Mouse (Mus musculus): ENCODE data around the gene Mrap. TPM values are rescaled to one million over a fixed set of nuclear protein-coding genes. Genes with fewer than 3 reads are reported as not detected.
A peak's percentile ranks its signal among the peaks of the same experiment; 100 is the strongest.

Gene Mrap
- polyA plus RNA-seq (2015; fragmentation: Nextera tagmentation; extraction: Ambion mirVana): 0.25 and 0.42 TPM in 2 replicates

- H3K9ac ChIP-seq (ENCODE audit: low read depth, low read length): no peak within 1 kb of the TSS
- no peak within 1 kb of the TSS for H3K27ac ChIP-seq (ENCODE audit: low read length)
- H3K4me2 ChIP-seq (ENCODE audit: low read length): no peak within 1 kb of the TSS
- no peak for ATAC-seq
- H3K9me3 ChIP-seq (replicated peaks; ENCODE audit: control insufficient read depth, low read length, poor library complexity, severe bottlenecking): no peaks in the 10 kb centered on the region
- no peaks in the 10 kb centered on the region for H3K4me1 ChIP-seq (ENCODE audit: control insufficient read depth, insufficient read depth, low read length)
- 90% methylated on average over 26 of the region's 26 CpGs for WGBS
- no peaks in the 10 kb centered on the region for H3K27me3 ChIP-seq (ENCODE audit: control insufficient read depth, insufficient read depth, low read depth, low read length)
- no peak within 1 kb of the TSS for H3K4me3 ChIP-seq (ENCODE audit: low read depth, low read length)
- no peaks in the 10 kb centered on the region for H3K36me3 ChIP-seq (ENCODE audit: control insufficient read depth, insufficient read depth, low read length)
Measured at GRCm38 (mm10) chr16:90738092-90738956, at the start of gene Mrap. Gene Mrap, plus strand, starts transcription at chr16:90738207.

- H3K27me3 ChIP-seq (ENCODE audit: control insufficient read depth, insufficient read depth, low read depth, low read length): no peaks in the 10 kb centered on the region
- no peak overlapping the region for H3K4me3 ChIP-seq (ENCODE audit: low read depth, low read length)
- 58% methylated on average over 15 of the region's 15 CpGs for WGBS
- no peaks in the 10 kb centered on the region for H3K36me3 ChIP-seq (ENCODE audit: control insufficient read depth, insufficient read depth, low read length)
- no peak overlapping the region for H3K9ac ChIP-seq (ENCODE audit: low read depth, low read length)
- H3K4me2 ChIP-seq (ENCODE audit: low read length): no peak overlapping the region
- H3K4me1 ChIP-seq (ENCODE audit: control insufficient read depth, insufficient read depth, low read length): 0 out of 2 replicates have a peak, but pooled peaks cover 3% of the 10 kb centered on the region
- no peaks in the 10 kb centered on the region for H3K9me3 ChIP-seq (replicated peaks; ENCODE audit: control insufficient read depth, low read length, poor library complexity, severe bottlenecking)
- ATAC-seq: 0 out of 2 replicates have a peak, but pooled peaks have one; percentile 42
- no peak overlapping the region for H3K27ac ChIP-seq (ENCODE audit: low read length)
Measured at GRCm38 (mm10) chr16:90692704-90693385, 45.2 kb upstream of the Mrap start.

- Histone ChIP-seq H3K4me2 (ENCODE audit: low read length) (no peak overlapping the region), H3K36me3 (ENCODE audit: control insufficient read depth, insufficient read depth, low read length) (no peaks in the 10 kb centered on the region), H3K4me3 (ENCODE audit: low read depth, low read length) (no peak overlapping the region), H3K4me1 (ENCODE audit: control insufficient read depth, insufficient read depth, low read length) (0 out of 2 replicates have a peak, but pooled peaks cover 3% of the 10 kb centered on the region), H3K9me3 (replicated peaks; ENCODE audit: control insufficient read depth, low read length, poor library complexity, severe bottlenecking) (no peaks in the 10 kb centered on the region), H3K27ac (ENCODE audit: low read length) (no peak overlapping the region), H3K9ac (ENCODE audit: low read depth, low read length) (no peak overlapping the region), H3K27me3 (ENCODE audit: control insufficient read depth, insufficient read depth, low read depth, low read length) (no peaks in the 10 kb centered on the region)
- WGBS: 93% methylated on average over 5 of the region's 5 CpGs
- ATAC-seq: no peak
Measured at GRCm38 (mm10) chr16:90693625-90694024, 44.4 kb upstream of the Mrap start.

- ATAC-seq: no peak
- Histone ChIP-seq H3K27ac (ENCODE audit: low read length) (no peak overlapping the region), H3K9ac (ENCODE audit: low read depth, low read length) (no peak overlapping the region), H3K4me1 (ENCODE audit: control insufficient read depth, insufficient read depth, low read length) (0 out of 2 replicates have a peak, but pooled peaks cover 3% of the 10 kb centered on the region), H3K27me3 (ENCODE audit: control insufficient read depth, insufficient read depth, low read depth, low read length) (no peaks in the 10 kb centered on the region), H3K9me3 (replicated peaks; ENCODE audit: control insufficient read depth, low read length, poor library complexity, severe bottlenecking) (no peaks in the 10 kb centered on the region), H3K4me3 (ENCODE audit: low read depth, low read length) (no peak overlapping the region), H3K4me2 (ENCODE audit: low read length) (no peak overlapping the region), H3K36me3 (ENCODE audit: control insufficient read depth, insufficient read depth, low read length) (no peaks in the 10 kb centered on the region)
- 69% methylated on average over 9 of the region's 9 CpGs for WGBS
Measured at GRCm38 (mm10) chr16:90694719-90695118, 43.3 kb upstream of the Mrap start.

GRCm38 (mm10) chr16:90695121-90695520, 42.9 kb upstream of the Mrap start:
- 0 out of 2 replicates have a peak, but pooled peaks cover 3% of the 10 kb centered on the region for H3K4me1 ChIP-seq (ENCODE audit: control insufficient read depth, insufficient read depth, low read length)
- no peak overlapping the region for H3K4me2 ChIP-seq (ENCODE audit: low read length)
- WGBS: 87% methylated on average over 10 of the region's 10 CpGs
- no peak overlapping the region for H3K9ac ChIP-seq (ENCODE audit: low read depth, low read length)
- no peak for ATAC-seq
- H3K27ac ChIP-seq (ENCODE audit: low read length): no peak overlapping the region
- H3K36me3 ChIP-seq (ENCODE audit: control insufficient read depth, insufficient read depth, low read length): no peaks in the 10 kb centered on the region
- H3K4me3 ChIP-seq (ENCODE audit: low read depth, low read length): no peak overlapping the region
- no peaks in the 10 kb centered on the region for H3K27me3 ChIP-seq (ENCODE audit: control insufficient read depth, insufficient read depth, low read depth, low read length)
- no peaks in the 10 kb centered on the region for H3K9me3 ChIP-seq (replicated peaks; ENCODE audit: control insufficient read depth, low read length, poor library complexity, severe bottlenecking)

GRCm38 (mm10) chr16:90696306-90696705, 41.7 kb upstream of the Mrap start:
- no peaks in the 10 kb centered on the region for H3K36me3 ChIP-seq (ENCODE audit: control insufficient read depth, insufficient read depth, low read length)
- no peak overlapping the region for H3K27ac ChIP-seq (ENCODE audit: low read length)
- no peak for ATAC-seq
- H3K27me3 ChIP-seq (ENCODE audit: control insufficient read depth, insufficient read depth, low read depth, low read length): no peaks in the 10 kb centered on the region
- H3K4me3 ChIP-seq (ENCODE audit: low read depth, low read length): no peak overlapping the region
- H3K9me3 ChIP-seq (replicated peaks; ENCODE audit: control insufficient read depth, low read length, poor library complexity, severe bottlenecking): no peaks in the 10 kb centered on the region
- no peak overlapping the region for H3K9ac ChIP-seq (ENCODE audit: low read depth, low read length)
- no peak overlapping the region for H3K4me2 ChIP-seq (ENCODE audit: low read length)
- 55% methylated on average over 9 of the region's 9 CpGs for WGBS
- 0 out of 2 replicates have a peak, but pooled peaks cover 3% of the 10 kb centered on the region for H3K4me1 ChIP-seq (ENCODE audit: control insufficient read depth, insufficient read depth, low read length)

- 74% methylated on average over 14 of the region's 14 CpGs for WGBS
- no peak for ATAC-seq
Measured at GRCm38 (mm10) chr16:90699390-90699789, 38.6 kb upstream of the Mrap start.

GRCm38 (mm10) chr16:90701541-90701940, 36.5 kb upstream of the Mrap start:
- no peaks in the 10 kb centered on the region for H3K36me3 ChIP-seq (ENCODE audit: control insufficient read depth, insufficient read depth, low read length)
- H3K9me3 ChIP-seq (replicated peaks; ENCODE audit: control insufficient read depth, low read length, poor library complexity, severe bottlenecking): no peaks in the 10 kb centered on the region
- WGBS: 89% methylated on average over 2 of the region's 2 CpGs
- H3K27me3 ChIP-seq (ENCODE audit: control insufficient read depth, insufficient read depth, low read depth, low read length): no peaks in the 10 kb centered on the region
- H3K4me2 ChIP-seq (ENCODE audit: low read length): no peak overlapping the region
- no peak overlapping the region for H3K9ac ChIP-seq (ENCODE audit: low read depth, low read length)
- H3K27ac ChIP-seq (ENCODE audit: low read length): no peak overlapping the region
- no peak for ATAC-seq
- no peaks in the 10 kb centered on the region for H3K4me1 ChIP-seq (ENCODE audit: control insufficient read depth, insufficient read depth, low read length)
- no peak overlapping the region for H3K4me3 ChIP-seq (ENCODE audit: low read depth, low read length)

More at GRCm38 (mm10) chr16:90699390-90699789, 38.6 kb upstream of the Mrap start:
- Histone ChIP-seq H3K4me3 (ENCODE audit: low read depth, low read length) (no peak overlapping the region), H3K27me3 (ENCODE audit: control insufficient read depth, insufficient read depth, low read depth, low read length) (no peaks in the 10 kb centered on the region), H3K4me1 (ENCODE audit: control insufficient read depth, insufficient read depth, low read length) (no peaks in the 10 kb centered on the region), H3K4me2 (ENCODE audit: low read length) (no peak overlapping the region), H3K9ac (ENCODE audit: low read depth, low read length) (no peak overlapping the region), H3K9me3 (replicated peaks; ENCODE audit: control insufficient read depth, low read length, poor library complexity, severe bottlenecking) (no peaks in the 10 kb centered on the region), H3K27ac (ENCODE audit: low read length) (no peak overlapping the region), H3K36me3 (ENCODE audit: control insufficient read depth, insufficient read depth, low read length) (no peaks in the 10 kb centered on the region)

GRCm38 (mm10) chr16:90703646-90704045, 34.4 kb upstream of the Mrap start:
- H3K27me3 ChIP-seq (ENCODE audit: control insufficient read depth, insufficient read depth, low read depth, low read length): no peaks in the 10 kb centered on the region
- H3K4me3 ChIP-seq (ENCODE audit: low read depth, low read length): no peak overlapping the region
- H3K9me3 ChIP-seq (replicated peaks; ENCODE audit: control insufficient read depth, low read length, poor library complexity, severe bottlenecking): no peaks in the 10 kb centered on the region
- H3K36me3 ChIP-seq (ENCODE audit: control insufficient read depth, insufficient read depth, low read length): no peaks in the 10 kb centered on the region
- H3K4me2 ChIP-seq (ENCODE audit: low read length): no peak overlapping the region
- WGBS: 15% methylated on average over 1 of the region's 1 CpGs
- peaks cover 4% of the 10 kb centered on the region; the same call in 1 of the 2 replicates for H3K4me1 ChIP-seq (ENCODE audit: control insufficient read depth, insufficient read depth, low read length)
- ATAC-seq: no peak
- no peak overlapping the region for H3K27ac ChIP-seq (ENCODE audit: low read length)
- no peak overlapping the region for H3K9ac ChIP-seq (ENCODE audit: low read depth, low read length)

All from midbrain, embryonic 16.5 days (tissue).